Mouse (Mus musculus) bone marrow macrophage, adult 2 months (primary cell): Measurements from ENCODE around the gene Kazn.

Source experiments
- CTCF ChIP-seq: IDR thresholded peaks from 2 replicates; pipeline ENCODE4 v1.5.1; 2012; ENCODE audit warnings: low read depth, mild to moderate bottlenecking, low read length, moderate library complexity
- POLR2A ChIP-seq: IDR thresholded peaks from 2 replicates; pipeline ENCODE4 v1.6.1; 2012; ENCODE audit warnings: mild to moderate bottlenecking, low read depth, low read length, borderline replicate concordance

DNA sequence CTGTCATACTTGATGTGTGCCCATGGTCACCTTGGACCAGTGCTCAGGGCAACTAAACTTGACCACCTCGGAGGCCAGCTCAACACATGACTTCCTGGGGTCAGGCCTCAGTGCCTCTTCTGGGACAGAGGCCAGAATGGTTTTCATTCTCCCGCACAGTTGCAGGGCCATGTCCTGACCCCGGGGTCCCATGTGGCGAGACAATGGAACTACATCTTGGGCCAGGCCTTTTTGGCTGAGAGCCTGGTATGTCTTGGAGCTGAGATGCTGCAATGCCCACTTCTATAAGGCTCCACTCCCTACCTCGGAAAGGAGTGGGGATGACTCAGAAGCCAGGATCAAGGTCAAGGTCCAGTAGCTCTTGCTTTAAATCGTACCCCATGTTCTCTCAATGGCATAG is 42.6 kb downstream of the Kazn start:
- TF ChIP-seq CTCF (no peak), POLR2A (no peak)
